Comparison of ENCODE assay signal across 21 mouse cellular contexts in genomic region chr3:98495055-98495454, GRCm38 (mm10). TPM values are rescaled to one million over a fixed set of nuclear protein-coding genes. Genes with fewer than 3 reads are reported as not detected.
"Had no signal": no experiment of that assay in that cellular context is flagged by ENCODE, and none has a peak within 500 bp of the region (broad histone marks: within the 10 kb centered on the region; RNA-seq: fewer than 3 reads in every experiment).

No protein-coding gene starts in this region.

RNA-seq across cellular contexts. Expression of gene Hsd3b4, which starts 15.3 kb away (rescaled TPM):
- polyA plus RNA-seq: heart, embryonic 11.5 days; heart, embryonic 12.5 days; heart, embryonic 13.5 days; heart, embryonic 14.5 days; heart, embryonic 15.5 days; heart, embryonic 16.5 days; heart, postnatal 0 days; hindbrain, embryonic 10.5 days; hindbrain, embryonic 11.5 days; hindbrain, embryonic 12.5 days; hindbrain, embryonic 13.5 days; hindbrain, embryonic 14.5 days; hindbrain, embryonic 15.5 days; hindbrain, embryonic 16.5 days; hindbrain, postnatal 0 days; inflammation-experienced regulatory T-cells, adult 6 months; intestine, embryonic 14.5 days; intestine, embryonic 15.5 days; intestine, embryonic 16.5 days; intestine, postnatal 0 days; large intestine, adult 2 months had no signal

RNA-seq across cellular contexts. Expression of gene Gm4450, which starts 38.1 kb away (rescaled TPM):
- polyA plus RNA-seq: heart, embryonic 11.5 days; heart, embryonic 12.5 days; heart, embryonic 13.5 days; heart, embryonic 14.5 days; heart, embryonic 15.5 days; heart, embryonic 16.5 days; heart, postnatal 0 days; hindbrain, embryonic 10.5 days; hindbrain, embryonic 11.5 days; hindbrain, embryonic 12.5 days; hindbrain, embryonic 15.5 days; hindbrain, postnatal 0 days; inflammation-experienced regulatory T-cells, adult 6 months; intestine, embryonic 14.5 days; intestine, embryonic 15.5 days; intestine, embryonic 16.5 days; intestine, postnatal 0 days; large intestine, adult 2 months had no signal
